ENCODE assay signal across 17 mouse cellular contexts in the genomic region with DNA sequence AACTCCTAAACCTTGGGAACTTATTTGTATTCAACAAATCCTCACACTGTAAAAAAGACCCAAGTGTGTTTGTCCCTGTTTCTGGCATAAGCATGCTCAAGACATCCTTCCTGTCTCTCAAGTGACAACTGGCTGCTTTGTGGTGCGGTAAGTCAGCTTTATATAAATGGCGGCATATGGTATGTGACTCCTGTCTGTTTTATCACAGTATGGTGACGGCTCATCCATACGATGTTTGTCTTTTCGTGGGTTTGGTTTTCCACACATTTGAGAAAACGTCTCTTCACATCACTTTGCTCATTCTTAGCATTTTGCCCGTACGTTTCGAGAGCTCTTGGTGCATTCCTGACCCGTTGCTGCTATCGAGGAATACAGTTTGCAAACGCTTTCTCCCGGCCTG. TPM values are rescaled to one million over a fixed set of nuclear protein-coding genes. Genes with fewer than 3 reads are reported as not detected.
"Had no signal": no experiment of that assay in that cellular context is flagged by ENCODE, and none has a peak within 500 bp of the region (broad histone marks: within the 10 kb centered on the region; RNA-seq: fewer than 3 reads in every experiment).

No protein-coding gene starts in this region.

- H3K4me1 ChIP-seq: liver, embryonic 13.5 days had no signal

- H3K27ac ChIP-seq: left cerebral cortex, adult 2 months; liver, embryonic 13.5 days had no signal

- H3K9me3 ChIP-seq: liver, embryonic 13.5 days had no signal

- H3K36me3 ChIP-seq: liver, embryonic 13.5 days had no signal

- H3K4me2 ChIP-seq: liver, embryonic 13.5 days; midbrain, embryonic 11.5 days had no signal

- H3K9ac ChIP-seq: liver, embryonic 13.5 days had no signal

- H3K4me3 ChIP-seq: left cerebral cortex, adult 2 months; liver, embryonic 13.5 days had no signal

- H3K27me3 ChIP-seq: liver, embryonic 13.5 days had no signal

- DNase-seq: kidney, postnatal 10 days; kidney, postnatal 36 days; layer of hippocampus, postnatal 36 days; liver, embryonic 13.5 days; lung, adult 2 months; lung, postnatal 14 days; lung, postnatal 4 days; midbrain, embryonic 14.5 days; thymus, adult 18-20 months; thymus, postnatal 36 days had no signal

RNA-seq across cellular contexts. Expression of a gene that starts 40.0 kb away (rescaled TPM):
- total RNA-seq: liver, adult 2 months; megakaryocyte progenitor cell, adult 5-6 weeks; megakaryocyte-erythroid progenitor cell, adult 5-6 weeks had no signal
- polyA plus RNA-seq: limb, embryonic 11.5 days; liver, adult 2 months; liver, embryonic 16.5 days had no signal
